ENCODE assay signal across 12 mouse cellular contexts in genomic region chr3:121886309-121886708, GRCm38 (mm10).
A peak's percentile ranks its signal among the peaks of the same experiment; 100 is the strongest.
DNase-seq lines count a peak whose midpoint lies in the region; ATAC-seq and TF ChIP-seq lines count a peak whose summit lies in the region.
"Had no signal": no experiment of that assay in that cellular context is flagged by ENCODE, and none has a peak within 500 bp of the region (broad histone marks: within the 10 kb centered on the region; RNA-seq: fewer than 3 reads in every experiment).

No protein-coding gene starts in this region.

- H3K27ac ChIP-seq in heart, embryonic 12.5 days (ENCODE audit: poor library complexity, severe bottlenecking): 0 out of 2 replicates have a peak overlapping the region, but pooled peaks have one; percentile 17
- H3K27ac ChIP-seq in kidney, embryonic 16.5 days (ENCODE audit: low read length): peak overlapping the region; percentile 72
- H3K27ac ChIP-seq in stomach, embryonic 15.5 days: no peak overlapping the region

- H3K4me1 ChIP-seq in heart, embryonic 12.5 days (replicated peaks): peaks cover 43% of the 10 kb centered on the region
- peaks cover 18% of the 10 kb centered on the region for H3K4me1 ChIP-seq in lung, adult 2 months (ENCODE audit: control insufficient read depth, insufficient read depth, low read length)
- H3K4me1 ChIP-seq in kidney, embryonic 16.5 days (ENCODE audit: insufficient read depth, low read length): peaks cover 40% of the 10 kb centered on the region
- peaks cover 4% of the 10 kb centered on the region; the same call in 1 of the 2 replicates for H3K4me1 ChIP-seq in stomach, embryonic 15.5 days

- H3K9me3 ChIP-seq in heart, embryonic 12.5 days (replicated peaks): no peaks in the 10 kb centered on the region
- no peaks in the 10 kb centered on the region for H3K9me3 ChIP-seq in kidney, embryonic 16.5 days (ENCODE audit: low read length)
- no peaks in the 10 kb centered on the region for H3K9me3 ChIP-seq in stomach, embryonic 15.5 days

- no peak for TF ChIP-seq POLR2A in lung, adult 2 months (IDR thresholded peaks at IDR 0.05; ENCODE audit: borderline replicate concordance, extremely low read depth, low read depth, low read length)

- no peak overlapping the region for H3K9ac ChIP-seq in heart, embryonic 12.5 days
- H3K9ac ChIP-seq in kidney, embryonic 16.5 days (replicated peaks; ENCODE audit: low read length): 0 out of 2 replicates have a peak overlapping the region, but pooled peaks have one; percentile 26
- no peak overlapping the region for H3K9ac ChIP-seq in stomach, embryonic 15.5 days

- no peak for DNase-seq in heart, postnatal 25 days (ENCODE audit: low spot score)
- peak; percentile 38 for DNase-seq in lung, adult 2 months
- no peak for DNase-seq in lung, postnatal 10 days
- DNase-seq in layer of hippocampus, adult 8-10 months (ENCODE audit: low spot score in 2 of 2): no peak
- DNase-seq: cerebellum, adult 9-10 months had no signal

- no peaks in the 10 kb centered on the region; the same call in 1 of the 2 replicates for H3K27me3 ChIP-seq in heart, embryonic 12.5 days (replicated peaks)
- H3K27me3 ChIP-seq in kidney, embryonic 16.5 days (ENCODE audit: insufficient read depth, low read length): no peaks in the 10 kb centered on the region
- H3K27me3 ChIP-seq in stomach, embryonic 15.5 days (replicated peaks): no peaks in the 10 kb centered on the region
- H3K27me3 ChIP-seq: Patski had no signal

- WGBS in heart, embryonic 12.5 days: 51% methylated on average over 10 of the region's 10 CpGs
- 49% methylated on average over 10 of the region's 10 CpGs for WGBS in lung, adult 2 months
- WGBS in kidney, embryonic 16.5 days: 35% methylated on average over 10 of the region's 10 CpGs
- WGBS in stomach, embryonic 15.5 days: 60% methylated on average over 10 of the region's 10 CpGs

- no peaks in the 10 kb centered on the region for H3K36me3 ChIP-seq in heart, embryonic 12.5 days
- H3K36me3 ChIP-seq in kidney, embryonic 16.5 days (ENCODE audit: insufficient read depth, low read length): no peaks in the 10 kb centered on the region
- H3K36me3 ChIP-seq in stomach, embryonic 15.5 days: no peaks in the 10 kb centered on the region

- no peak; the same call in 1 of the 2 replicates for ATAC-seq in heart, embryonic 12.5 days (ENCODE audit: insufficient number of reproducible peaks, low FRiP score)
- no peak for ATAC-seq in kidney, embryonic 16.5 days (ENCODE audit: low FRiP score, low TSS enrichment)
- no peak for ATAC-seq in stomach, embryonic 15.5 days (ENCODE audit: insufficient read depth, low FRiP score, low read depth)
- no peak for ATAC-seq in cerebellum, adult (ENCODE audit: insufficient number of reproducible peaks, low FRiP score, low TSS enrichment)
- ATAC-seq: CD4-positive, CD25-positive, alpha-beta regulatory T cell, adult 4 months; Patski had no signal

- intact Hi-C loops in heart, postnatal 25 days (cut with DNase I): loop anchor here (5.0 to 10.0 kb wide), 4 partner anchors 66 to 751 kb away; partner anchors contain the start of genes Arhgap29 and Gclm

- TF ChIP-seq CTCF in lung, adult 2 months (IDR thresholded peaks at IDR 0.05; ENCODE audit: insufficient read depth, low read length): no peak

- H3K4me2 ChIP-seq in heart, embryonic 12.5 days: peak overlapping the region; percentile 62; the same call in 1 of the 2 replicates
- H3K4me2 ChIP-seq in kidney, embryonic 16.5 days (replicated peaks; ENCODE audit: low read depth, low read length): peak overlapping the region; percentile 49
- peak overlapping the region; percentile 30; the same call in 1 of the 2 replicates for H3K4me2 ChIP-seq in stomach, embryonic 15.5 days

- H3K4me3 ChIP-seq in heart, embryonic 12.5 days: no peak overlapping the region
- H3K4me3 ChIP-seq in lung, adult 2 months (replicated peaks; ENCODE audit: extremely low read depth, low read depth, low read length): no peak overlapping the region
- H3K4me3 ChIP-seq in kidney, embryonic 16.5 days (ENCODE audit: low read length): peak overlapping the region; percentile 21; the same call in 1 of the 2 replicates
- no peak overlapping the region for H3K4me3 ChIP-seq in stomach, embryonic 15.5 days (replicated peaks)
- H3K4me3 ChIP-seq: erythroblast, embryonic 14.5 days had no signal
